Comparison of ENCODE assay signal across 18 mouse cellular contexts in genomic region chr14:67538696-67539095, GRCm38 (mm10).
"Had no signal": no experiment of that assay in that cellular context is flagged by ENCODE, and none has a peak within 500 bp of the region (broad histone marks: within the 10 kb centered on the region; RNA-seq: fewer than 3 reads in every experiment).

No protein-coding gene starts in this region.

- H3K9me3 ChIP-seq: kidney, embryonic 15.5 days; liver, embryonic 12.5 days; stomach, embryonic 15.5 days had no signal

- DNase-seq: kidney, postnatal 14 days; lung, embryonic 14.5 days; lung, postnatal 10 days; lung, postnatal 4 days; midbrain, embryonic 14.5 days; retina, postnatal 1 day; right cerebral cortex, postnatal 4 days; spleen, adult 18-20 months; thymus, adult 2 months; thymus, postnatal 25 days had no signal

- H3K27ac ChIP-seq: kidney, embryonic 15.5 days; left cerebral cortex, adult 2 months; liver, embryonic 12.5 days; midbrain, embryonic 10.5 days; neural tube, embryonic 12.5 days; stomach, embryonic 15.5 days had no signal

- H3K4me3 ChIP-seq: kidney, embryonic 15.5 days; left cerebral cortex, adult 2 months; limb, embryonic 15.5 days; liver, embryonic 12.5 days; midbrain, embryonic 10.5 days; myocyte; neural tube, embryonic 12.5 days; stomach, embryonic 15.5 days had no signal

- H3K27me3 ChIP-seq: kidney, embryonic 15.5 days; limb, embryonic 15.5 days; liver, embryonic 12.5 days; neural tube, embryonic 12.5 days; stomach, embryonic 15.5 days had no signal

- H3K4me1 ChIP-seq: liver, embryonic 12.5 days; stomach, embryonic 15.5 days had no signal

- H3K36me3 ChIP-seq: kidney, embryonic 15.5 days; limb, embryonic 15.5 days; liver, embryonic 12.5 days; midbrain, embryonic 10.5 days; neural tube, embryonic 12.5 days; stomach, embryonic 15.5 days had no signal
